Mouse (Mus musculus): ENCODE data around the gene Tmem203.

GRCm38 (mm10) chr2:25225811-25226379 lies 29.3 kb upstream of the Tmem203 start:
- TF ChIP-seq CTCF (IDR thresholded peaks at IDR 0.05; ENCODE audit: low read depth) (no peak), EP300 (IDR thresholded peaks at IDR 0.05; ENCODE audit: low read depth) (no peak)

Measured in liver, embryonic 14.5 days (tissue).